Mouse (Mus musculus): ENCODE measurements at regions not wholly inside any gene's neighbourhood (a gene's known extent, or its start where the extent isn't known, plus 50 kb on each side); places are given as distances from the start of the nearest gene placed in this dataset.
"Not testable (repeated sequence)": the region's sequence is repeated elsewhere in the genome, so short reads cannot be mapped to it uniquely, and the experiment has no call there.

- POLR2A ChIA-PET = no interaction called here
- CTCF ChIA-PET = no interaction called here
These were observed 129.4 kb upstream of the Tmem185a start for GRCm38 (mm10) chrX:70606349-70606748.

GRCm38 (mm10) chrX:70582344-70582743 lies 105.4 kb upstream of the Tmem185a start:
- POLR2A ChIA-PET = interaction anchor here in 1 of 4 experiments (0.8 to 2.3 kb wide), 2 partner anchors 115 to 131 kb away, joined by 3 to 12 read pairs; no protein-coding TSS in a partner anchor
- CTCF ChIA-PET = interaction anchor here (0.5 to 1.3 kb wide), 13 partner anchors 12 to 841 kb away, joined by 3 to 7 read pairs (median 4); partner anchors contain the start of gene Ids (in 1 of the 4)

DNA sequence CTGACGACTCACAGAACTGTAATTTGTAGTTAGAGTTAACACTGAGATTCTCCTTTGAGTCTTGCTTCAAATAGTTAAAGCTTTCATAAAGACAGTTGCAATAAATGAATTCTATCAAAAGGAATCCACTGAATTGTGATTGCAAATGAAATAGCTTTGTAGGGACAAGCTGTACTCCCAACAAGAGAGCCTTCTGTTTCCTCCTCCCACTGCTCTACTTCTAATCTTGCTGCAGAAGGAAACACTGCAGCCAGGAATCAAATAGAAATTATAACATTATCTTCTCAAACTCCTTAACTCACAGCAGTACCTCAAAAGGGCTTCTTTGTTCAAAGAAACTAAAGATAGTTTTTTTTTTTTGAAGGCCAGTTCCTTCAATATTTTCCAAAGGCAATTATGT lies 103.2 kb upstream of the Tmem185a start:
- ChIA-PET POLR2A (no interaction called here), CTCF (no interaction called here)

GRCm38 (mm10) chrX:70574243-70574642 lies 97.3 kb upstream of the Tmem185a start:
- POLR2A ChIA-PET = not testable (repeated sequence)
- CTCF ChIA-PET = interaction anchor here in 1 of 4 experiments (0.7 kb wide), 1 partner anchor 205 kb away, joined by 3 read pairs; no protein-coding TSS in a partner anchor

GRCm38 (mm10) chrX:70570586-70570985 lies 93.6 kb upstream of the Tmem185a start:
- POLR2A ChIA-PET, CTCF ChIA-PET: not testable (repeated sequence)

DNA sequence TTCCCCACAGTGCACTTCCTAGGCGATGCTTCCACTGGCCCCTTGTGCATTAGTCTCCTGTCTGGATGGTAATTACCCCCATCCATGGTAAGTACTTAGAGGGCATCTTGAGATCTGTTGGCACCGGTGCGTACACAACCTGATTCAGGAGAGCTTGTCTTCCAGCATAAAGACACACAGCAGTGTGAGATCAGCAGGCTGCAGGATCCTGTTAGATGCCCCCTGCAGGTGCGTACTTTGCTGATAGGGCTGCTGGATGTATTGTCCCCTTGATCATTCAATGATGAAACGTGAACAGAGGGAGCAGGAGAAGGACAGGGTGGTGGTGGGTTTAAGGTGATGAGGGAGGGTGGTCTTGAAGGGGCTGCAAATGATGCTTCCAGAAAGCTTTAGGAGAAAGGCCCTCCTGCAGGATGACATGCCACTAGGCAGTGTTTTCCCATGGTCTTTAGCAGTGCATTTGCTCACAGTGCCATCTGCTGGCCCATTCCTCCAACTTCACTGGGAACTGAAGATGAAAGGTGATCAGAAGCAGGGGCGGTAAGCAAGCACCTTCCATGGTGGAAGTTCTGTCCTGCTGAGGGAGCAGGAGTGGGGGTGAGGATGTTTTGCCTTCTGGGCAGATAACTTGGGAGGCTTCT lies 92.5 kb upstream of the Tmem185a start:
- POLR2A ChIA-PET, CTCF ChIA-PET: not testable (repeated sequence)
